Mouse (Mus musculus): ENCODE data around the gene Pgls.

DNA sequence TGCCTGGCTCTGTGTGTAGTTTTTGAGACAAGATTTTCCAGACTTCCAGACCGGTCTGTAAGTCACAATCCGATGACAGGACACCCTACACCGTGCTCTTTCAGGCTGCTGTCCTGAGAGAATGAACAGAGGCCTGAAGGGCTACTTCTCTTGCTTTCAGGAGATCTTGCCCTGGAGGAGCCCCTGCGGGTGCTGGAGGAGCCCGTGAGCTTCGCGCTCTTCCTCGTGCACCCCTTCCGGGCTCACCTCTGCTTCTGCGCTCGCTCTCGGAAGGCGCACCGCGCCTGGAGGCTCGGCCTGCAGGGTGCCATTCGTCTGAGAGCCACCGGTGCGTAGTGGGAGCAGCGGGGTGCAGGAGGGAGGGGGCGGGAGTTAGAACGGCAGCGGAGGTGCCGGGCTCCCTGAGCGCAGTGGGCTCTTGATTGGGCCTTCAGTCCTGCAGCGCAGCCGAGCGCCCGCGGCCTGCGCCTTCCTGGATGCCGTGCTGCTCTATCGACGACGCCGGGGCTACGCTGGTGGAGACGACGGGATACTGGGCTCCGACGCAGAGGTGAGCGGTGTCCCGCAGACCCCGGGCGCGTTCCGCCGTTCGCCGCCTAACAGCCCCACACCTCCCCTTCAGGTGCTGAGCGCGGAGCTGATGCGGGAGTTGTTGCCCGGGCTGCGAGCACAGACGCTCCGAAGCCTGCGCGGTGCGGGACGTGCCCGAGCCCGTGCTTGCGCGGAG is 10.1 kb downstream of the Pgls start:
- TF ChIP-seq CTCF (IDR thresholded peaks at IDR 0.05; ENCODE audit: low read depth) (no peak), EP300 (IDR thresholded peaks at IDR 0.05; ENCODE audit: low read depth) (no peak)

Data from liver, embryonic 14.5 days (tissue).